Mouse (Mus musculus) heart, adult 8-10 months (tissue): ENCODE results near the gene Usp46. TPM values are rescaled to one million over a fixed set of nuclear protein-coding genes. Genes with fewer than 3 reads are reported as not detected.

Source experiments
- DNase-seq: peaks from one replicate; pipeline ENCODE4 v3.0.0; 2022; ENCODE audit warnings: low spot score
- total RNA-seq, 4 experiments: library from RNA; stranded (reverse); gene quantifications; 2 replicates each; pipeline ENCODE4 v1.2.4; 2022

The Usp46 gene
- total RNA-seq, 4 experiments from 2014 or later: 32.2 to 40.1 (median 34.8) TPM

DNA sequence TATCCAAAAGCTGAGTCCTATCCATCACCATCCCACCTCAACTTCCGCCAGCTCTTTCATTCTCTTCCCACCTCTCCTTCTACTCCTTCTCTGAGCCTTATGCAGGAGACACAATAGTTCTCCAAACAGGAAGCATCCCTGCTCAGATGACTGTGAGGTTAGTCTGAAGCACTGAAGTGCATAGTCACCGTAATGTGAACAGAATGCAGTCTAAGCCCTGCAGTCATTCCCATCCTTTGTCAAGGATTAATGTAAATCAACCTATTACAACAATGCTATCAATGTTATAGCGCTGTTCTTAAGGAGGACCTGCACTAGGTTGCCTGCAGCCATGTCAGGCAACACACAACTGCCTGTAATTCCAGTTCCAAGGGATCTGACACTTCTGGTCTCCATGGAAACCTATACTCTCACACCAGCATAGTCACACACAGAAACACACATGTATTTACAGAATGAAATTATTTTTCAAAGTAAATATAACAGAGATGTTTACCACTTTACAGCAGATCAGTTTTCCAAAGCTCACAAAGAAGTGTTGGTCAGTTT is 115.1 kb downstream of the Usp46 start:
- no peak for DNase-seq

- DNase-seq: no peak
Observed at GRCm38 (mm10) chr5:73951649-73952000, 116.6 kb downstream of the Usp46 start.

GRCm38 (mm10) chr5:73950809-73951648 is 117.2 kb downstream of the Usp46 start:
- DNase-seq: no peak

Other genes starting within 250 kb of the Usp46 start
- 10 to 100 TPM; 36.0 to 52.1 (median 41.2) TPM for gene Rasl11b, start 126.9 kb upstream of the Usp46 start, total RNA-seq